Mouse (Mus musculus) hindbrain, embryonic 11.5 days (tissue): ENCODE measurements around the gene Cd69. TPM values are rescaled to one million over a fixed set of nuclear protein-coding genes. Genes with fewer than 3 reads are reported as not detected.

Experiments used
- ATAC-seq: fragments of 200-750 bp; cut with Nextera tagmentation; 2 replicates; pipeline ENCODE4 v1.8.0; 2017; ENCODE audit warnings: mild to moderate bottlenecking, moderate TSS enrichment, moderate library complexity; ENCODE audit not compliant: low FRiP score
- DNase-seq: peaks from one replicate; pipeline ENCODE4 v3.0.0-alpha.2; 2015; ENCODE audit warnings: low spot score
- H3K27ac ChIP-seq: fragments of 300-500 bp; sonication (generic); 2 replicates; pipeline ENCODE4 v1.5.1; 2014; ENCODE audit warnings: mild to moderate bottlenecking, low read depth, low read length
- H3K27me3 ChIP-seq: fragments of 300-500 bp; sonication (generic); 2 replicates; pipeline ENCODE4 v1.6.1; 2014; ENCODE audit warnings: mild to moderate bottlenecking, low read length, moderate library complexity, mixed read lengths; ENCODE audit not compliant: control insufficient read depth, insufficient read depth
- H3K36me3 ChIP-seq: fragments of 300-500 bp; sonication (generic); 2 replicates; pipeline ENCODE4 v1.6.1; 2014; ENCODE audit warnings: mild to moderate bottlenecking, low read length, moderate library complexity, mixed read lengths; ENCODE audit not compliant: control insufficient read depth, insufficient read depth
- H3K4me1 ChIP-seq: fragments of 300-500 bp; sonication (generic); replicated peaks from 2 replicates; pipeline ENCODE4 v1.6.1; 2014; ENCODE audit warnings: low read length, mixed read lengths; ENCODE audit not compliant: control insufficient read depth, insufficient read depth
- H3K4me2 ChIP-seq: fragments of 300-500 bp; sonication (generic); replicated peaks from 2 replicates; pipeline ENCODE4 v1.6.1; 2014; ENCODE audit warnings: mild to moderate bottlenecking, low read depth, low read length
- H3K4me3 ChIP-seq: fragments of 300-500 bp; sonication (generic); 2 replicates; pipeline ENCODE4 v1.5.1; 2014; ENCODE audit warnings: low read depth, low read length
- H3K9ac ChIP-seq: fragments of 300-500 bp; sonication (generic); 2 replicates; pipeline ENCODE4 v1.6.1; 2014; ENCODE audit warnings: low read depth, low read length
- H3K9me3 ChIP-seq: fragments of 300-500 bp; sonication (generic); 2 replicates; pipeline ENCODE4 v1.6.1; 2016; ENCODE audit warnings: low read length; ENCODE audit not compliant: control insufficient read depth
- WGBS: fragments of 180-500 bp; shearing (Covaris S2); extraction: QIAGEN DNeasy Blood & Tissue Kit; methylation state at CpG from one replicate; pipeline ENCODE4 v1.1.7; 2014; 5-methylcytosine and 5-hydroxymethylcytosine counted together
- polyA plus RNA-seq: library from polyadenylated mRNA; unstranded; fragments of >200 nt; fragmentation: Nextera tagmentation; extraction: Ambion mirVana; gene quantifications from 2 replicates; pipeline ENCODE4 v1.2.1, GENCODE M21; 2014

Gene Cd69
- polyA plus RNA-seq, 1 experiment from 2014 or later: 0.09 TPM

DNA sequence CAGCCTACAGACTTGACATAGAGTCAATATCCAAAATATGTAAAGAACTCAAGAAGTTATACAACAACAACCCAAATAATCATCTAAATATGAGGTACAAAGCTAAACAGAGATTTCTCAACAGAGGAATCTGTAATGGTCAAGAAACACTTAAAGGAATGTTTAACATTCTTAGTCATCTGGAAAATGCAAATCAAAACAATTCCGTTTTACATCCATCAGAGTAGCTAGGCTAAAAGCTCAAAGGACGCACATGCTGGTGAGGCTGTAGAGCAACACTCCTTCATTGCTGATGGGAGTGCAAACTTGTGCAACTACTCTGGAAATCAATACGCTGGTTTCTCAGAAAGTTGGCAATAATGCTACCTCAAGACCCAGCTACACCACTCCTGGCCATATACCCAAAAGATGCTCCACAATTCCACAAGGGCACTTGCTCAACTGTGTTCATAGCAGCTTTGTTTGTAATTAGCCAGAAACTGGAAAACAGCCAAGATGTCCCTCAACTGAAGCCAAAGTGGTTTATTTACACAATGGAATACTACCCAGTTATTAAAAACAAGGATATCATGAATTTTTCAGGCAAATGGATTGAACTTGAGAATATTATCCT is 52.9 kb downstream of the Cd69 start:
- Histone ChIP-seq H3K36me3 (no peaks in the 10 kb centered on the region), H3K9me3 (no peaks in the 10 kb centered on the region), H3K4me1 (no peaks in the 10 kb centered on the region), H3K27me3 (no peaks in the 10 kb centered on the region), H3K4me2 (no peak overlapping the region), H3K9ac (no peak overlapping the region), H3K27ac (no peak overlapping the region), H3K4me3 (no peak overlapping the region)
- no peak for DNase-seq
- no peak for ATAC-seq
- WGBS: 88% methylated on average over 3 of the region's 3 CpGs

DNA sequence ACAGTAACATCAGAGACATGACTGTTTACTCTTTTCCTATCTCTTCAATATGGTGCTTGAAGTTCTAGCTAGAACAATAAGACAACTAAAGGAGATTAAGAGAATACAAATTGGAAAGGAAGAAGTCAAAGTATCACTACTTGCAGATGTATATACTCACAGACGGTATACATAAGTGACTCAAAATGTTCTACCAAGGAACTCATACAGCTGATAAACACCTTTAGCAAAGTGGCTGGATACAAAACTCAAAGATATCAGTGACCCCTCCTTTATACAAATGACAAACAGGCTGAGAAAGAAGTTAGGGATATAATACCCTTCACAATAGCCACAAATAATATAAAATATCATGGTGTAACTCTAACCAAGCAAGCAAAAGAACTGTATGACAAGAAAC is 54.2 kb downstream of the Cd69 start:
- ATAC-seq: no peak
- no peaks in the 10 kb centered on the region for H3K4me1 ChIP-seq
- no peak for DNase-seq
- no peak overlapping the region for H3K4me3 ChIP-seq
- no peak overlapping the region for H3K4me2 ChIP-seq
- H3K9me3 ChIP-seq: no peaks in the 10 kb centered on the region
- 100% methylated on average over 1 of the region's 1 CpGs for WGBS
- H3K36me3 ChIP-seq: no peaks in the 10 kb centered on the region
- no peak overlapping the region for H3K9ac ChIP-seq
- no peaks in the 10 kb centered on the region for H3K27me3 ChIP-seq
- H3K27ac ChIP-seq: no peak overlapping the region

DNA sequence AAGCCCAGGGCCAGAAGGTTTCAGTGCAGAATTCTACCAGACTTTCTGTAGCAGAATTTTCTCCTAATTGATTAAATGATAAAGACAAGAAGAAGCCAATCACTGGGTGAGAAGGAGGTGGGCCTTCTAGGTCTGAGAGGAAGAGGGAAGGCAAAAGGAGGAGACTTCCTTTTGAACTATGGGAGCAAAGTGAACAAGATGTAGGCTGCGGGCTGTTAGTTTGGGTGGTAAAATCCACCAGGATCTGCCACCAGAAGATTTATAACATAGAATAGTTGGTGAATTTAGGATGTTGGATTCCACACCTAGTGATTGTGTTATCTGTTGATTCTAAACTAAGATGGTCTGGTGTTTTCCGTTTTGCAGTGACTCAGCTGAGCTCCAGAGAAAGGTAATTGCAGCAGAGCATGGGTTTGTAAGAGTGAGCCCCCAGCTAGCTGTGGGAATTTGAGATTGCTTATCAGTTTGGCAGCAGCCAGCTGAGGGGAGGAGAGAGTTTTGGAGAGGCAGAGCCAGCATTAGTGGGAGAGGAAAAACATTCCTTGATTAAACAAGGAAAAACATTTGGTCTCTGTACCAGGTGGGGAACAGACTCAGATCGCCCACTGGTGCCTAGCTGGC is 55.2 kb downstream of the Cd69 start:
- H3K4me2 ChIP-seq: no peak overlapping the region

DNA sequence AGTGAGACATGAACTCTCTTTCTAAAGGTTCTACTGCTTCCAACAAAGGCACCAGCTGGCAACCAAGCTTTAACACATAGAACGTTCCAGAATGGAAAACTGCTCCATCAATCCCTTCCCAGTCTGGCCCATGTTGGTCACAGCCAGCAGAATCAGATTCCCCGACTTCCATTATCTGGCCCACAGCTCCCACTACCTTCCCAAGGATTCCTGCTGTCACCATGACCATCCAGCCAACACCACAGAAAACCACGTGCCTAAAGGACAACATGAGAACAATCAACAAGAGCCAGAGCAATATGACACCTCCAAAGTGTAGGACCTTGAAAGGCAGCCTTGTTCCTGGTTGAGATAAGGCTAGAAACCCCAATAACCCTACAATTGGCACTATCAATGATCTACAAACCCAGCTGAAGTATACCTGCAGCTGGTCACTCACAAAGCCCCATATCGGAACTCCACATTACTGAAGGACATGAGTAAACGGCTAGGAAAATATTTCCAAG is 57.0 kb downstream of the Cd69 start:
- no peak overlapping the region for H3K4me2 ChIP-seq
- DNase-seq (no peak), ATAC-seq (no peak)
- no peak overlapping the region for H3K4me3 ChIP-seq
- no peak overlapping the region for H3K27ac ChIP-seq
- H3K9ac ChIP-seq: no peak overlapping the region
- no peaks in the 10 kb centered on the region for H3K9me3 ChIP-seq
- no peaks in the 10 kb centered on the region for H3K27me3 ChIP-seq
- no peaks in the 10 kb centered on the region for H3K4me1 ChIP-seq
- 83% methylated on average over 5 of the region's 5 CpGs for WGBS
- no peaks in the 10 kb centered on the region for H3K36me3 ChIP-seq

More for the DNA sequence above, 55.2 kb downstream of the Cd69 start:
- H3K4me3 ChIP-seq: no peak overlapping the region
- H3K27ac ChIP-seq: no peak overlapping the region
- no peaks in the 10 kb centered on the region for H3K4me1 ChIP-seq
- H3K27me3 ChIP-seq: no peaks in the 10 kb centered on the region
- ATAC-seq (no peak), DNase-seq (no peak)
- WGBS: 83% methylated on average over 3 of the region's 3 CpGs
- H3K9me3 ChIP-seq: no peaks in the 10 kb centered on the region
- no peaks in the 10 kb centered on the region for H3K36me3 ChIP-seq
- H3K9ac ChIP-seq: no peak overlapping the region

Other genes starting within 250 kb of the Cd69 start
- 0.70 TPM in 1 of 2 replicates, not detected in the other for gene Klrb1f, start 229.5 kb downstream of the Cd69 start, polyA plus RNA-seq
- not detected in 2 replicates for gene Clec2e, start 174.5 kb downstream of the Cd69 start, polyA plus RNA-seq
- not detected in 2 replicates for gene Clec2d, start 94.8 kb downstream of the Cd69 start, polyA plus RNA-seq
- not detected in 2 replicates for gene 4922502D21Rik, start 56.4 kb upstream of the Cd69 start, polyA plus RNA-seq
- gene Clec12a, start 67.3 kb upstream of the Cd69 start, polyA plus RNA-seq: 0.25 and 0.36 TPM in 2 replicates
- gene Clec12b, start 110.4 kb upstream of the Cd69 start, polyA plus RNA-seq: not detected in 2 replicates
- 12.5 and 12.9 TPM in 2 replicates for gene Clec1b, start 121.9 kb upstream of the Cd69 start, polyA plus RNA-seq
- gene Clec9a, start 133.4 kb upstream of the Cd69 start, polyA plus RNA-seq: 0.33 and 0.46 TPM in 2 replicates
- 1.3 and 1.4 TPM in 2 replicates for gene Clec1a, start 176.6 kb upstream of the Cd69 start, polyA plus RNA-seq
- 0.14 TPM in 1 of 2 replicates, not detected in the other for gene Olr1, start 231.7 kb upstream of the Cd69 start, polyA plus RNA-seq
- not detected in 2 replicates for gene Tmem52b, start 237.1 kb upstream of the Cd69 start, polyA plus RNA-seq